Mouse (Mus musculus): Measurements from ENCODE around the gene Ccdc146.
A peak's percentile ranks its signal among the peaks of the same experiment; 100 is the strongest.

Ccdc146 gene

GRCm38 (mm10) chr5:21264352-21265021 lies 160.0 kb downstream of the Ccdc146 start:
- DNase-seq (ENCODE audit: low spot score in 2 of 2) = no peak

- DNase-seq (ENCODE audit: low spot score in 2 of 2) = no peak
These were observed 161.0 kb downstream of the Ccdc146 start for GRCm38 (mm10) chr5:21263202-21264055.

- no peak for DNase-seq (ENCODE audit: low spot score in 2 of 2)
These were observed 163.2 kb downstream of the Ccdc146 start for GRCm38 (mm10) chr5:21261202-21261844.

GRCm38 (mm10) chr5:21260746-21261145 lies 163.7 kb downstream of the Ccdc146 start:
- no peak for DNase-seq (ENCODE audit: low spot score in 2 of 2)

- no peak for DNase-seq (ENCODE audit: low spot score in 2 of 2)
These were observed 166.7 kb downstream of the Ccdc146 start for GRCm38 (mm10) chr5:21257806-21258205.

- DNase-seq (ENCODE audit: low spot score in 2 of 2) = no peak
These were observed 167.4 kb downstream of the Ccdc146 start for GRCm38 (mm10) chr5:21257126-21257525.

GRCm38 (mm10) chr5:21255551-21256132 lies 168.8 kb downstream of the Ccdc146 start:
- DNase-seq (ENCODE audit: low spot score in 2 of 2) = no peak

- DNase-seq (ENCODE audit: low spot score in 2 of 2) = no peak
These were observed 169.5 kb downstream of the Ccdc146 start for GRCm38 (mm10) chr5:21254731-21255525.

GRCm38 (mm10) chr5:21248834-21249233 lies 175.6 kb downstream of the Ccdc146 start:
- no peak for DNase-seq (ENCODE audit: low spot score in 2 of 2)

GRCm38 (mm10) chr5:21247916-21248315 lies 176.6 kb downstream of the Ccdc146 start:
- peak; percentile 35 to 42 for DNase-seq (ENCODE audit: low spot score in 2 of 2)

- no peak for DNase-seq (ENCODE audit: low spot score in 2 of 2)
These were observed 177.7 kb downstream of the Ccdc146 start for GRCm38 (mm10) chr5:21246794-21247193.

- DNase-seq (ENCODE audit: low spot score in 2 of 2) = no peak
These were observed 179.2 kb downstream of the Ccdc146 start for GRCm38 (mm10) chr5:21245241-21245640.

GRCm38 (mm10) chr5:21244575-21244974 lies 179.9 kb downstream of the Ccdc146 start:
- no peak for DNase-seq (ENCODE audit: low spot score in 2 of 2)
